Mouse (Mus musculus) MEL (cell line): ENCODE measurements at regions not wholly inside any gene's neighbourhood (a gene's known extent, or its start where the extent isn't known, plus 50 kb on each side); places are given as distances from the start of the nearest gene placed in this dataset.

ENCODE experiments used
- CHD1 ChIP-seq: IDR thresholded peaks from 2 replicates; pipeline ENCODE4 v1.6.1; 2012; ENCODE audit warnings: low read depth, mild to moderate bottlenecking, inconsistent platforms, low read length, improper control_type of control experiment
- CTCF ChIP-seq, 3 experiments: IDR thresholded peaks in 2 of 3; conservative IDR thresholded peaks in 1 of 3; 2 replicates each; pipeline ENCODE4 v1.5.1; 2011 to 2012; ENCODE audit warnings: low read length in 3 of 3, low read depth in 2 of 3, mild to moderate bottlenecking in 2 of 3, improper control_type of control experiment in 1 of 3, inconsistent platforms in 1 of 3, mixed read lengths in 1 of 3, moderate library complexity in 1 of 3; ENCODE audit not compliant: control insufficient read depth in 1 of 3, insufficient read depth in 1 of 3, poor library complexity in 1 of 3, severe bottlenecking in 1 of 3
- EP300 ChIP-seq, 2 experiments: IDR thresholded peaks; 2 replicates each; pipeline ENCODE4 v1.6.1; 2011; ENCODE audit warnings: improper control_type of control experiment in 2 of 2, low read length in 2 of 2, low read depth in 1 of 2, mild to moderate bottlenecking in 1 of 2
- GATA1 ChIP-seq: IDR thresholded peaks from 2 replicates; pipeline ENCODE4 v1.6.1; 2011; ENCODE audit warnings: low read depth, low read length, improper control_type of control experiment
- MAFK ChIP-seq: IDR thresholded peaks from 2 replicates; pipeline ENCODE4 v1.6.1; 2011; ENCODE audit warnings: low read depth, mild to moderate bottlenecking, low read length, improper control_type of control experiment, borderline replicate concordance
- NRF1 ChIP-seq: IDR thresholded peaks from 2 replicates; pipeline ENCODE4 v1.6.1; 2014; ENCODE audit warnings: low read depth, mild to moderate bottlenecking, inconsistent platforms, low read length, improper control_type of control experiment, moderate library complexity; ENCODE audit not compliant: poor library complexity, insufficient read depth, severe bottlenecking
- POLR2A ChIP-seq, 2 experiments: IDR thresholded peaks; 2 replicates each; pipeline ENCODE4 v1.6.1; 2011 to 2012; ENCODE audit warnings: low read length in 2 of 2, mild to moderate bottlenecking in 2 of 2, control low read depth in 1 of 2, improper control_type of control experiment in 1 of 2, low read depth in 1 of 2, moderate library complexity in 1 of 2; ENCODE audit not compliant: control insufficient read depth in 1 of 2, insufficient read depth in 1 of 2, poor library complexity in 1 of 2
- SMC3 ChIP-seq: IDR thresholded peaks from 2 replicates; pipeline ENCODE4 v1.6.1; 2011; ENCODE audit warnings: low read depth, low read length, improper control_type of control experiment
- TBP ChIP-seq: IDR thresholded peaks from 2 replicates; pipeline ENCODE4 v1.8.0; 2011; ENCODE audit warnings: low read depth, low read length, improper control_type of control experiment
- TCF12 ChIP-seq: IDR thresholded peaks from 2 replicates; pipeline ENCODE4 v1.6.1; 2014; ENCODE audit warnings: low read depth, mild to moderate bottlenecking, inconsistent platforms, low read length, improper control_type of control experiment, moderate library complexity
- UBTF ChIP-seq: IDR thresholded peaks from 2 replicates; pipeline ENCODE4 v1.6.1; 2012; ENCODE audit warnings: low read depth, mild to moderate bottlenecking, inconsistent platforms, low read length, improper control_type of control experiment, moderate library complexity, borderline replicate concordance; ENCODE audit not compliant: insufficient read depth
- ZC3H11A ChIP-seq: IDR thresholded peaks from 2 replicates; pipeline ENCODE4 v1.6.1; 2012; ENCODE audit warnings: low read depth, mild to moderate bottlenecking, inconsistent platforms, low read length, improper control_type of control experiment
- ZKSCAN1 ChIP-seq: IDR thresholded peaks from 2 replicates; pipeline ENCODE4 v1.6.1; 2012; ENCODE audit warnings: low read depth, mild to moderate bottlenecking, inconsistent platforms, low read length, improper control_type of control experiment, moderate library complexity
- ZNF384 ChIP-seq: IDR thresholded peaks from 2 replicates; pipeline ENCODE4 v1.6.1; 2012; ENCODE audit warnings: low read depth, mild to moderate bottlenecking, inconsistent platforms, low read length, improper control_type of control experiment

DNA sequence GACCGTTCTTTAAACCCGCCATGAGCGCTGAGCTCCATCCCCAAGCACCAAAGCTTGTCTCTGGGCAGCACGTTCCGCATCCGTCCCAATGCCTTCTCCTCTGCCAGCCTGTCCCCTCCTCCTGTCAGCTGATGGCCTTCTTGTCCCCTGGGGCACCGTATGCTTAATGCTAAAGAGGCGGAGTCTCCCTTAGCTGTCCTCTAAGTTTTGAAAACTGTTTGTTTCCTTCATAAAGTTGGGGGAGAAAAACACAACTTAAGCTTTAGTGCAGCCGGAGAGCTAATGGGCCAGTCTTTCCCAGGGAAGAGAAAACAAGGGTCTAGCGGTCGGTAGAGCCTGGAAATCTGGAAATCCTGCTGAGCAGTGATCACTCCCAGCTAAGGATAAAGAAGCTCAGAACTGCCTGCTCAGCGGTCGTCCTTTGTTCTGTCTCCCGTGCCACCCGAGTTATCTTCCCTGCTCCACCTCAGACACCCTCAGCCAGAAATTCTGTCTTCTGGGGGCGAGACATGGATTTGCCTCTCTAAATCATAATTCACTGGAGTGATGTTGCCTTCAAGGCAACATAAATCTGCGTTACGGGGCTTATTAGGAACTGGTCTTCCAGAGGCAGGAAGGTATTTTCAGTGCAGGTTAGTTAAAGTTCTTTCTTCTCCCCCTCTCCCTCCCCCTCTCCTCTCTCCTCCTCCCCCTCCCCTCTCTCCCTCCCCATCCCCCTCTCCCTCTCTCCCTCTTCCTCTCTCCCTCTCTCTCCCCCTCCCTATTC is 117.0 kb upstream of the Dlg1 start:
- TF ChIP-seq CTCF (IDR thresholded peaks at IDR 0.05 in 2 of 3, conservative IDR thresholded peaks at IDR 0.05 in 1 of 3; ENCODE audit: control insufficient read depth in 1 of 3, insufficient read depth in 1 of 3, low read depth in 2 of 3, low read length in 3 of 3, poor library complexity in 1 of 3, severe bottlenecking in 1 of 3) = no peak
- no peak for TF ChIP-seq POLR2A (IDR thresholded peaks at IDR 0.05; ENCODE audit: control insufficient read depth in 1 of 2, insufficient read depth in 1 of 2, low read depth in 1 of 2, low read length in 2 of 2, poor library complexity in 1 of 2)
- TF ChIP-seq ZKSCAN1 = no peak
- no peak for TF ChIP-seq SMC3
- TF ChIP-seq UBTF = no peak
- TF ChIP-seq ZC3H11A = no peak
- TF ChIP-seq CHD1 = no peak
- no peak for TF ChIP-seq TBP
- TF ChIP-seq NRF1 = no peak
- TF ChIP-seq MAFK = no peak
- no peak for TF ChIP-seq GATA1
- no peak for TF ChIP-seq EP300 (IDR thresholded peaks at IDR 0.05; ENCODE audit: low read depth in 1 of 2, low read length in 2 of 2)
- no peak for TF ChIP-seq TCF12
- TF ChIP-seq ZNF384 = no peak
